Mouse (Mus musculus): Measurements from ENCODE around the gene Slf1.
A peak's percentile ranks its signal among the peaks of the same experiment; 100 is the strongest.
"Not testable (repeated sequence)": the region's sequence is repeated elsewhere in the genome, so short reads cannot be mapped to it uniquely, and the experiment has no call there.

The Slf1 gene

GRCm38 (mm10) chr13:77134931-77135620 is at the start of gene Slf1, which contains the start of gene 2210408I21Rik:
Gene Slf1 (minus strand): TSS chr13:77135473.
Gene 2210408I21Rik (plus strand): TSS chr13:77135540.
- peak; percentile 82 to 84 for DNase-seq (ENCODE audit: low spot score in 2 of 2)

- no peak for DNase-seq (ENCODE audit: low spot score in 2 of 2)
These were observed 42.7 kb upstream of the Slf1 start for GRCm38 (mm10) chr13:77177931-77178330.

DNA sequence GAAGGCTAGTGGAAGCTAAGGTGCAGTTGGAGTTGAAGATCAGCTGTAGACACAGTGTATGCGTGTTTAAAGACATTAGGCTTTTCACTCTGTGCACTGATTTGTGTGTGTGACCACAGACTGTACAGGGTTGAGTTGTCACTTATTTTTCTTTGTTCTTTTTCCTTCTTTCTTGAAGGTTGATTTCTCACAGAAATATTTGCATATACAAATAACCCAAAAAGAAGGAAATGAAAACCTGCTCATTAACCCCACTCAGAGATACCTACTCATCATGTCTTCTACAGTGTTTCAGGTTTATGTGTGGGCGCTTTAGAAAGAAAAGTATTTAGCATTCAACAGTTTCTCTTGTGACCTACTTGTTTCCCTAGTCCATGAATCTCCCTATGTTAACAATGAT is 5.6 kb upstream of the Slf1 start:
- no peak for DNase-seq (ENCODE audit: low spot score in 2 of 2)

GRCm38 (mm10) chr13:77135621-77135981 is 328 bp upstream of the Slf1 start:
- DNase-seq (ENCODE audit: low spot score in 2 of 2) = no peak

DNA sequence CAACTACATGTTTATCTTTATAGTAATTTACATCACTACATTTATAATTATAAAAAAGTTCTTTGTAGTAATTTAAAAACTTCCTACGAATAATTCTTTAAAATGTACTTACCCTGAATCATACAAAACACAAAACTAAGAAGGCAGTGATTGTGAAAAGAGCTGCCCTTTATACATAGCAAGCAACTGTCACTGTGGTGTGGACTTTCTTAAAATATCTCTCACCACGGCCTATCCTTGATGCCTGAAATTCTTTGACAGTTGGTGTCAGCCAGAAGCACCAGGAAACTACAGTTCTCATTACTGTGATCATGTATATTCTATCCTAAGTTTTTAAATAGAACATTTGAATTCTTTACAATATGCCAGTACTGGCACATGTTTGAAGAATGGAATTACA is 4.1 kb downstream of the Slf1 start:
- no peak for DNase-seq (ENCODE audit: low spot score in 2 of 2)

DNA sequence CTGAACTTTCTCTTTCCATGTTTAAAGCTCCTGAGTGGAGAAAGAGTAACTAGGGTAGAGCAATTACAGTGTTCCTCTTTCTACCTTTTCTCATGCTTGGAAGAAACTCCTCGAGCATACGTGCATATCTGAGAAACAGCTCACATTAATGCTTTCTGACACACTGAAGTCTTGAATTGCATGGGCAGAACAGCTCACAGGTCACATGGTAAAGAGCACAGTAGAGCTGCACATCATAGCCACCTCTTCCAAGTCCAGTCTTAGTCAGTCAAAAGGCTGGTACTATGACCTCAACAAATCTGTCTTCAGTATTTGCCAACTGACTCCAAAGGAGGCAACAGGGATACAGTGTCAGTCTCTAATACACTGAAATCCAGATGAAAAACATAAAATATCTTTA is 7.0 kb downstream of the Slf1 start:
- no peak for DNase-seq (ENCODE audit: low spot score in 2 of 2)

DNA sequence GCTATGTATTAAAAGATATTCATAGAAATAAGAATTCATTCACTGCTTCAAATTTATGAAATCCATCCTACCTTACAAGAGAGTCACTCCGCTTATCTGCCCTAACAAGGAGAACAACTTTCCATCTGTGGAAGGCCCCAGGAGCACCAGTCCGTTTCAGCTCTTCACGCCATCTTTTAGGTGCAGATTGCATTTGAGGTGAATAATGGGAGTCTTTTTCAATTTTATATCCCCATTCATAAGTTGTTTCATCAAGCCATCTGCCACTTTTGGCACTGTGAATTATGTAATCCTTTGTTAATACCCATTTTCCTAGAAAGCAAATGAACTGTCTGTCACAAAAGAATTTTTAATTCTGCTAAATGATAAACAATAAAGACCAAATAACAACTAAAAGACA is 10.1 kb downstream of the Slf1 start:
- DNase-seq (ENCODE audit: low spot score in 2 of 2) = no peak

DNA sequence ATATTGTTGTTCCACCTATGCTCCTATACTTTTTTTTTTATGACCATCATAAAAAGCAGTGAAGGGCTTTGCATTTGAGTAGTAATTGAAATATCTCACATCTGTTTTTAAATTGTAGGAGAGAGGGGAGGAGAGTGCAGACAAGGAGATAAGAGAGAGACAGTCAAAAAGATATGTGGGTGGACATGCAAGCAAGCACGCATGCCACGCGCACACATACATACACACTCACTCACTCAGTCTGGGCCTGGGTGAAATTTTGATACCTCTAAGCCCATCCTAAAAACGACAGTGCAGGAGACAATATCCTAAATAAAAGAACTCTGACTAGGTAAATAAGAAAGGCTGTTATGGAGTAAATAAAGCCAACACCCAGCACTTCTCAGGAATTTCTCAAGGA is 16.6 kb downstream of the Slf1 start:
- no peak for DNase-seq (ENCODE audit: low spot score in 2 of 2)

DNA sequence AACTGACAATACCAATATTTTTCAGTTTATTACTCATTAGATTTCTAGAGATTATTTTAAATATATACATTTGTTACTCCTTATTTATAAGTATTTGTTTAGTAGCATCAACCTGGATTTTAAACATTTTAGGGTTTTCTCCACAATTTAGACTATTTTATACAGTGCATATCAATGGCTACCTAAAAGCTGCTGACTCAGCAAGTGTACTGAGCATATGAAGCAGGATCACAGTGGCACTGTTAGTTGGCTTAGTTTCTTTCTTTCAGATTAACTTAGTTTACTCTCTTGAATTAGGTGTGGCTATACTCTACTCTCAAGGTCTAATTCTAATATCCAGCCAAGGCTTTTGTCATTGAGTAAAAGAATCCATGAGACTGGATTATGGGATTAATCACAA is 27.5 kb downstream of the Slf1 start:
- DNase-seq (ENCODE audit: low spot score in 2 of 2) = no peak

DNA sequence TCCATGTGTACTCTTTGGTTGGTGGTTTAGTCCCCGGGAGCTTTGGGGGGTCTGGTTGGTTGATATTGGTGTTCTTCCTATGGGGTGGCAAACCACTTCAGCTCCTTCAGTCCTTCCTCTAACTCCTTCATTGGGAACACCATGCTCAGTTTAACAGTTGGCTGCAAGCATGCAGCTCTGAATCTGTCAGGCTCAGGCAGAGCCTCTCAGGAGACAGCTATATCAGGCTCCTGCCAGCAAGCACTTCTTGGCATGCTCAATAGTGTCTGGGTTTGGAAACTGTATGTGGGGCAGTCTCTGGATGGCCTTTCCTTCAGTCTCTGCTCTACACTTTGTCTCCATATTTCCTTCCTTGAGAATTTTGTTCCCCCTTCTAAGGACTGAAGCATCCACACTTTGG is 42.4 kb downstream of the Slf1 start:
- not testable (repeated sequence) for DNase-seq (ENCODE audit: low spot score in 2 of 2)

- DNase-seq (ENCODE audit: low spot score in 2 of 2) = no peak
These were observed 63.2 kb downstream of the Slf1 start for GRCm38 (mm10) chr13:77072030-77072429.

DNA sequence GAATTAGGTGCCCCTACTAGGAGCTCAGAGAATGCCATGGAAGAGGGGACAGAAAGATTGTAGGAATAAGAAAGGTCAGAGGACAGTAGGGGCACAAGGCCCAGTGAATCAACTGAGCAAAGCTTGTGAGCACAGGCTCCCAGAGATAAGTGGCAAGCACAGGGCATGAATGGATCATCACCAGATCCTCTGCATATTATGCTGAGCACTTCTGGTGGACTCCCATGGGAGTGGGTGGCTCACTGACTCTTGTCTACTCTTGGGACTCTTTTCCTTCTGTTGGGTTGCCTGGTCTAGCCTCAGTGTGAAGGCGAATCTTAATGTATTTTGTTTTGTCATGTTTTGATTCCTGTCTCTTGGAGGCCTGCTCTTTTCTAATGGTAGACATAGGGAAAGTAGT is 66.4 kb downstream of the Slf1 start:
- DNase-seq (ENCODE audit: low spot score in 2 of 2) = no peak

GRCm38 (mm10) chr13:77063221-77063620 is 72.1 kb downstream of the Slf1 start:
- no peak for DNase-seq (ENCODE audit: low spot score in 2 of 2)

- no peak for DNase-seq (ENCODE audit: low spot score in 2 of 2)
These were observed 85.5 kb downstream of the Slf1 start for GRCm38 (mm10) chr13:77049736-77050135.

GRCm38 (mm10) chr13:77048461-77048860 is 86.8 kb downstream of the Slf1 start:
- DNase-seq (ENCODE audit: low spot score in 2 of 2) = no peak

GRCm38 (mm10) chr13:77047179-77047931 is 87.9 kb downstream of the Slf1 start:
- no peak for DNase-seq (ENCODE audit: low spot score in 2 of 2)

GRCm38 (mm10) chr13:77046416-77046815 is 88.9 kb downstream of the Slf1 start:
- peak in 1 of 2 experiments; percentile 18 for DNase-seq (ENCODE audit: low spot score in 2 of 2)

- DNase-seq (ENCODE audit: low spot score in 2 of 2) = no peak
These were observed 89.9 kb downstream of the Slf1 start for GRCm38 (mm10) chr13:77045375-77045774.

DNA sequence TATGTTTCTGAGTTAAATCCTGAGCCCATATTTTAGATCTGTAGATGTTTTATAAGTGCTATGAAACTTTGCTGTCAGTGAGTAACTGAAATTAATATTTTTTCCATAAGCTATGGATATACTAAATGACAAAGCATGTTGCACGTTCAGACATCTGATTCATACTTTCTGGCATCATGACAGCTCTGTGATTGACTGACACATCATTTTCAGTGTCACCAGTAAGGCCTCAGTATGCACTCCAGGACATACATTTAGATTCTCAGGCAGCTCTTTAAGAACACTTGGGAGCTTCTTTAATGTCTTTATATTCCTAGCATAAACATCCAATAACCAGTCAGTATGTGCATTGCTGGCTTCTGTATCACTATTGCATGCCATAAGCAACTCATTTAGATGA is 91.9 kb downstream of the Slf1 start:
- DNase-seq (ENCODE audit: low spot score in 2 of 2) = no peak

GRCm38 (mm10) chr13:77029594-77029993 is 105.7 kb downstream of the Slf1 start:
- no peak for DNase-seq (ENCODE audit: low spot score in 2 of 2)

DNA sequence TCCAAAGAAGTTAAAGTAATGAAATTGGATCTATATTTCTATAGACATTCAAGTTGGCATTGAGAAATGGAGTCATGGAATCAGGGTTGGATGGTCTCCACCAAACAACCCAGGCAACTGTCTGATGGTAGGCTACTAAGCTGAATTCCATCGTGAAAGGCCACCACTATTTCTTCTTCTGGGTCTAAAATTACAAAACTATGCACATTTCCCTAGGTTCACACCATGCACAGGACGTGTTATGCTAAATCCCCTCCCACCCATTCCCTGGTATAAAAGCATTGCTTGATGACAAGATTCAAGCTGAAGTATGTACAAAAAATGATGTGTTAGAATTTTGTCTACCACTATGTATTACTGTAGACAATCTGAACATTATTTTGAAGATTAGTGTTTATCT is 116.4 kb downstream of the Slf1 start:
- DNase-seq (ENCODE audit: low spot score in 2 of 2) = no peak

DNA sequence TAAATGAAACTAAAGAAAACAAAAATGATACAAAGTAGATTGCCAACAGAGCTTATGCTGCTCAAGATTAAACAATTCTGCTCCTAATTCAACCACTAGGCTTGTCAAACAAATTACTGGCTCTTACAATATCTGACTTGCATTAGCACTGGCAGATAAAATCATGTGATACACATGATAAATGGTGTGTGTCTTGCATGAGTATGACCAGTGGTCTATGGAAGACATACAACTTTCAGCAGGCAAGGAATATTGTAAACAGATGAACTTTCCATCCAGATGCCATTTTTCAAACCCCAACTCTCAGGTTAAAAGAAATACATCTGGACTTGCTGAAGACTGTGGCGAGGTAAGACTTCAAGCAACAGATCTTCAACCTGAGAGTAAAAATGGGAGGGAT is 131.6 kb downstream of the Slf1 start:
- no peak for DNase-seq (ENCODE audit: low spot score in 2 of 2)

GRCm38 (mm10) chr13:77002628-77003027 is 132.6 kb downstream of the Slf1 start:
- no peak for DNase-seq (ENCODE audit: low spot score in 2 of 2)

Measured in frontal cortex, postnatal 25 days (tissue).